ENCODE assay signal across 22 mouse cellular contexts in the genomic region with DNA sequence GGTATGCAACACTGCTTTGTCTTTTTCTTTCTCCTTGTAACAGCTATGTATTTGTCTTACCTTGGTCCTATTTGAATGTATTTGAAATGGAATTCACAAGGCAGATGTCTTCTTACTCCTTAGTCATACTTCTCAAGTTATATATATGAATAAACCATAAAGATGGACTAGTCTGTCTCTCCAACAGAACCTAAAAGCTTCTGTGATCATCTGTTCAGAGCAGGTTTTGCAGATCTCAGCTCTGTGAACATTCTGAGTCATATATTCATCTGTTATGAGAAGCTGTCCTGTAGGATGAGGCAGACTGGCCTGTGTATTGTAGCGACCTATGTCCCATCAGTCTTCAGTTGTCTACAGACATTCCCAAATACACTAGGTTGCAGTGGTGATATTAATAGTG.
DNase-seq lines count a peak whose midpoint lies in the region; ATAC-seq lines count a peak whose summit lies in the region.
"Had no signal": no experiment of that assay in that cellular context is flagged by ENCODE, and none has a peak within 500 bp of the region (broad histone marks: within the 10 kb centered on the region; RNA-seq: fewer than 3 reads in every experiment).

No protein-coding gene starts in this region.

- ATAC-seq in frontal cortex, adult (ENCODE audit: low TSS enrichment): peak; percentile 83
- ATAC-seq: activated CD4-positive, CD25-positive, alpha-beta regulatory T cell, adult 4 months; CD4-positive, CD25-positive, alpha-beta regulatory T cell, adult 4 months; forebrain, embryonic 14.5 days; forebrain, embryonic 16.5 days; Patski had no signal

- DNase-seq in frontal cortex, postnatal 10 days (ENCODE audit: low spot score in 2 of 2): no peak
- peak; percentile 41 for DNase-seq in layer of hippocampus, adult 9-11 months
- no peak for DNase-seq in layer of hippocampus, postnatal 36 days
- peak; percentile 78 for DNase-seq in brain, adult 2 months (ENCODE audit: low read depth, low spot score)
- DNase-seq in telencephalon, adult 2 months (ENCODE audit: low read depth, low spot score): peak; percentile 65
- no peak for DNase-seq in adipocyte (ENCODE audit: low spot score)
- DNase-seq: adrenal gland, adult 2 months; adrenal gland, postnatal 10 days; adrenal gland, postnatal 25 days; B cell, adult 2 months; cerebellum, adult 11-12 months; cerebellum, adult 2 months; cerebellum, adult 9-10 months; cerebellum, postnatal 10 days; cerebellum, postnatal 25 days; embryo, embryonic 11 days had no signal

Comparison
In these comparisons a context has a peak if more than half of its experiments do, and no peak if none do; other contexts are left out.
1. DNase-seq: peak in layer of hippocampus, adult 9-11 months (single experiment), brain, adult 2 months (single experiment) and telencephalon, adult 2 months (single experiment); none in frontal cortex, postnatal 10 days (0 of 2), layer of hippocampus, postnatal 36 days (0 of 2) and adipocyte (single experiment).